Mouse (Mus musculus) heart, postnatal 0 days (tissue): ENCODE data around the gene Lcp2. TPM values are rescaled to one million over a fixed set of nuclear protein-coding genes. Genes with fewer than 3 reads are reported as not detected.

ENCODE experiments used
- ATAC-seq: fragments of 200-750 bp; cut with Nextera tagmentation; 2 replicates; pipeline ENCODE4 v1.8.0; 2017; ENCODE audit warnings: low read depth, moderate number of reproducible peaks, moderate library complexity; ENCODE audit not compliant: insufficient read depth
- DNase-seq: peaks from one replicate; pipeline ENCODE4 v3.0.0-alpha.2; 2016; ENCODE audit warnings: low spot score
- H3K27ac ChIP-seq: fragments of 300-500 bp; sonication (generic); 2 replicates; pipeline ENCODE4 v1.5.1; 2014; ENCODE audit warnings: low read depth, mild to moderate bottlenecking
- H3K27me3 ChIP-seq: fragments of 300-500 bp; sonication (generic); 2 replicates; pipeline ENCODE4 v1.6.1; 2014; ENCODE audit warnings: low read length, mixed read lengths; ENCODE audit not compliant: control insufficient read depth, insufficient read depth
- H3K36me3 ChIP-seq: fragments of 300-500 bp; sonication (generic); replicated peaks from 2 replicates; pipeline ENCODE4 v1.6.1; 2014; ENCODE audit warnings: low read length, mixed read lengths; ENCODE audit not compliant: control insufficient read depth, insufficient read depth
- H3K4me1 ChIP-seq: fragments of 300-500 bp; sonication (generic); 2 replicates; pipeline ENCODE4 v1.6.1; 2014; ENCODE audit warnings: antibody characterized with exemption; ENCODE audit not compliant: control insufficient read depth, insufficient read depth
- H3K4me2 ChIP-seq: fragments of 300-500 bp; sonication (generic); 2 replicates; pipeline ENCODE4 v1.6.1; 2014; ENCODE audit warnings: low read depth, mild to moderate bottlenecking, low read length, moderate library complexity
- H3K4me3 ChIP-seq: fragments of 300-500 bp; sonication (generic); 2 replicates; pipeline ENCODE4 v1.5.1; 2014; ENCODE audit warnings: low read depth, low read length
- H3K9ac ChIP-seq: fragments of 300-500 bp; sonication (generic); replicated peaks from 2 replicates; pipeline ENCODE4 v1.6.1; 2014; ENCODE audit warnings: low read depth, low read length, mixed read lengths
- H3K9me3 ChIP-seq: fragments of 300-500 bp; sonication (generic); replicated peaks from 2 replicates; pipeline ENCODE4 v1.6.1; 2016; ENCODE audit warnings: low read length; ENCODE audit not compliant: control insufficient read depth
- CTCF ChIP-seq: IDR thresholded peaks from 2 replicates; pipeline ENCODE4 v1.5.1; 2016; ENCODE audit warnings: antibody characterized with exemption, control low read depth, low read depth
- EP300 ChIP-seq: IDR thresholded peaks from 2 replicates; pipeline ENCODE4 v1.6.1; 2016; ENCODE audit warnings: antibody characterized with exemption, low read depth
- WGBS: fragments of 180-500 bp; shearing (Covaris S2); extraction: QIAGEN DNeasy Blood & Tissue Kit; methylation state at CpG from one replicate; pipeline ENCODE4 v1.1.7; 2014; 5-methylcytosine and 5-hydroxymethylcytosine counted together
- polyA plus RNA-seq: library from polyadenylated mRNA; unstranded; fragments of >200 nt; fragmentation: Nextera tagmentation; extraction: Ambion mirVana; gene quantifications from 2 replicates; pipeline ENCODE4 v1.2.1, GENCODE M21; 2015
- total RNA-seq: library from RNA; depleted of rRNA; stranded (reverse); fragments of >200 nt; gene quantifications from 2 replicates; pipeline ENCODE4 v1.2.3, GENCODE M21; 2014; ENCODE audit warnings: low replicate concordance

Gene Lcp2
- total and polyA plus RNA-seq, 2 experiments from 2014 or later, result 0.08 to 0.63 TPM

DNA sequence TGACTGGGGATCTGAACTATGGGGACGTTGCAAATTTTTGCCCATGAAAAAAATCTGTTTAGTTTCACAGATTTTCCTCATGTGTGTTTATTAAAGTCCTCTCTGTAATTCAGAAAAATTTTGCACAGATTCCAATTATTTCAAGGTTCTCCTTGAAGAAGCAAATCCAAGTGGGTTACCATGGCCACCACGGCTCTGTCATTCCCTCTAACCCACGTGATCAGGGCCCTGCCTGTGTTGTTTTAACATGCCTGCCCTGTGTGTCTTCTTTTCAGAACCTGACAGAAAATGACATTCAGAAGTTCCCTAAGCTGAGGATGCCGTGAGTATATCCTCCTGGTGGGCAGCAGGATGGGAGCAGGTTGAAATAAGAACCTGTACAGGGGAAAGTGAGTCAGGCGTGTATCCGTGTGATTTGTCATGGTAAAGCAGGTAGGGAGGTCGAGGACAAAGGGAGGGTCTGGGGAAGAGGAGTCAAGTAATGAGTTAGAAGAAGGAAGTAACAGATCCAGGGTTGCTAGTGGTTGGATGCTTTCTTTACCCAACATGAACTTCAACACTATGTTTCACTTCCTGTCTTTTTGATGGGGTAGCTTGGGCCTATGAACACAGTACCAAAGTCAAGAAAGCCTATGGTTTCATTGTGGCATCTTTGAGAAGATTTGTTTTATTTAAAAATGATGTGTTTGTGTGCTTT is 7.5 kb downstream of the Lcp2 start:
- 72% methylated on average over 7 of the region's 7 CpGs for WGBS
- no peaks in the 10 kb centered on the region for H3K9me3 ChIP-seq
- TF ChIP-seq EP300 (no peak), CTCF (no peak)
- H3K9ac ChIP-seq, result no peak overlapping the region
- H3K4me3 ChIP-seq, result no peak overlapping the region
- H3K36me3 ChIP-seq, result no peaks in the 10 kb centered on the region
- no peaks in the 10 kb centered on the region for H3K27me3 ChIP-seq
- ATAC-seq (no peak), DNase-seq (no peak)
- no peak overlapping the region for H3K4me2 ChIP-seq
- H3K4me1 ChIP-seq, result no peaks in the 10 kb centered on the region
- no peak overlapping the region for H3K27ac ChIP-seq

DNA sequence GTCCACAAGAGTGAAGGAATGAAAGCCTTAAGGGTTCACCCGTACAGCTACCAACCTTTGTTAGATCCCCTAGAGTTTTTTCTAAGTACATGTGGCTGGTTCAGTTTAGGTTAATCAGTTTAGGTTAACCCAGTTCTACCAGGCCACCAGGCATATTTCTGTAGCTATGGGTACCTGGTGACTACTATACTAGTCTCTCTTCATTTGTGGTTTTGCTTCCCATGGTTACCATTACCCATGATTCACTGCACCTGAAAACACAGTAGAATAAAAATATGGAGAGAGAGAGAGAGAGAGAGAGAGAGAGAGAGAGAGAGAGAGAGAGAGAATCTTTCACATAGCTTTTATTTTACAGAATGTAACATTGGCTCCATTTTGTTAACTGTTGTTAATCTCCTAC is 10.0 kb downstream of the Lcp2 start:
- no peak overlapping the region for H3K4me3 ChIP-seq
- no peak overlapping the region for H3K9ac ChIP-seq
- TF ChIP-seq CTCF (no peak), EP300 (no peak)
- H3K4me2 ChIP-seq, result no peak overlapping the region
- no peak overlapping the region for H3K27ac ChIP-seq
- no peaks in the 10 kb centered on the region for H3K9me3 ChIP-seq
- ATAC-seq, result no peak
- H3K4me1 ChIP-seq, result no peaks in the 10 kb centered on the region
- no peaks in the 10 kb centered on the region for H3K36me3 ChIP-seq
- no peaks in the 10 kb centered on the region for H3K27me3 ChIP-seq
- WGBS, result 77% methylated on average over 1 of the region's 1 CpGs
- DNase-seq, result no peak

DNA sequence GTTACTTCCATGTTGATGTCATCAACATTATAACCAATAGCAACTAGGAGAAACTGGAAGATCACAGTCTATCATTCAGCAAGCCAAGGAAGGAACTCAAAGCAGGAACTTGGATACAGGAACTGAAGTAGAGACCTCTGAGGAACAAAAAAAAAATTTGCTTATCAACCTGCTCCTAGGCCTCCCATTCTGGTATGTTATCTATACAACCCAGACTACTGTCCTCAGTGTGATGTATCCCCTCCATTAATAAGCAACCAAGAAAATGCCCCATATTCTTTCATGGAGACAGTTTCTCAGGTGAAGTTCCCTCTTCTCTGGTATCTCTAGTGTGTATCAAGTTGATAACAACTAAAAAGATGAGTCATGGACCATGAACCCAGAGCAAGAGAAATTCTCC is 11.6 kb downstream of the Lcp2 start:
- no peak for ATAC-seq
- no peak for TF ChIP-seq EP300
- TF ChIP-seq CTCF, result no peak
- H3K36me3 ChIP-seq, result no peaks in the 10 kb centered on the region
- no peaks in the 10 kb centered on the region for H3K9me3 ChIP-seq
- H3K4me2 ChIP-seq, result no peak overlapping the region
- H3K27ac ChIP-seq, result no peak overlapping the region
- DNase-seq, result no peak
- H3K4me1 ChIP-seq, result no peaks in the 10 kb centered on the region
- no peak overlapping the region for H3K9ac ChIP-seq
- H3K27me3 ChIP-seq, result no peaks in the 10 kb centered on the region
- no peak overlapping the region for H3K4me3 ChIP-seq

DNA sequence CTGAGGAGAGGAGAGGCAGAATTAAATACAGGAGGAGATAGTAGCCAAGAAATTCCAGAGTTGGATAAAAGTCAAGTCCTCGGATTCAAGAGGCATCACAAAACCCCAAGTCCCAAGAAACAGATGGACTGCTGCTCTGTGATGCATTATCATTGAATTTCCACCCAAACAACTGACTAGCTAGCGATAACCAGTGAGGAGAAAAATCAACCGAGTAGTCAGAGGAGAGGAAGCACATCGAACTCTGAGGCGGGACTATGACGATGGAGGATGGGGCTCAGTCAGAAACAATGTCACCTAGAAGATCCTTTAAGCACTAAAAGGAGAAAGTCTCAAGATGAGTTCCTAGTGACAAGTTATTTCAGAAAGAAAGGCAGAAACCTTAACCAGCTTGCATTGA is 12.2 kb downstream of the Lcp2 start:
- Histone ChIP-seq H3K9ac (no peak overlapping the region), H3K36me3 (no peaks in the 10 kb centered on the region), H3K4me1 (no peaks in the 10 kb centered on the region), H3K27ac (no peak overlapping the region), H3K4me3 (no peak overlapping the region), H3K4me2 (no peak overlapping the region), H3K27me3 (no peaks in the 10 kb centered on the region), H3K9me3 (no peaks in the 10 kb centered on the region)
- no peak for DNase-seq
- no peak for ATAC-seq
- TF ChIP-seq EP300, result no peak
- TF ChIP-seq CTCF, result no peak
- WGBS, result 79% methylated on average over 6 of the region's 6 CpGs

DNA sequence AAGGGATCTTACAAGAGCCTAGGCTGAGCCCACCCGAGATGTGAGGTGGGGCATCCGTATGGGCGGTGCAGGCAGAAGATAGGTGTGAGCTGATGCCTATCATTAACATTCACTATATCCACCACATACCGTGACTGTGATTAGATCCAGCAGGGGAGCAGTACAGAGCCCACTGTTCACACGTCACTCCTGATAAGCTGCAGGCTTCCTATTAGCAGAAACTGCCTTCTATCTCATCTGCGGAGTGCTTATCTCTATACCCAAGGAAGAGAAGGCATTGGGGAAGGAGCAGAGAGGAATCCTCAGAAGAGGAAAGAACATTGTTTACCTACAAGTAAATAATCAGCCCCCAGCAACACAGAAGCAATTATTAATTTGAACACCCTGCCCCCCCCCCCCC is 15.0 kb downstream of the Lcp2 start:
- TF ChIP-seq EP300 (no peak), CTCF (no peak)
- ATAC-seq, result no peak
- H3K4me3 ChIP-seq, result no peak overlapping the region
- H3K4me2 ChIP-seq, result no peak overlapping the region
- no peaks in the 10 kb centered on the region for H3K27me3 ChIP-seq
- H3K9me3 ChIP-seq, result no peaks in the 10 kb centered on the region
- 14% methylated on average over 6 of the region's 6 CpGs for WGBS
- no peak overlapping the region for H3K9ac ChIP-seq
- H3K27ac ChIP-seq, result no peak overlapping the region
- no peak for DNase-seq
- H3K4me1 ChIP-seq, result no peaks in the 10 kb centered on the region
- no peaks in the 10 kb centered on the region for H3K36me3 ChIP-seq

DNA sequence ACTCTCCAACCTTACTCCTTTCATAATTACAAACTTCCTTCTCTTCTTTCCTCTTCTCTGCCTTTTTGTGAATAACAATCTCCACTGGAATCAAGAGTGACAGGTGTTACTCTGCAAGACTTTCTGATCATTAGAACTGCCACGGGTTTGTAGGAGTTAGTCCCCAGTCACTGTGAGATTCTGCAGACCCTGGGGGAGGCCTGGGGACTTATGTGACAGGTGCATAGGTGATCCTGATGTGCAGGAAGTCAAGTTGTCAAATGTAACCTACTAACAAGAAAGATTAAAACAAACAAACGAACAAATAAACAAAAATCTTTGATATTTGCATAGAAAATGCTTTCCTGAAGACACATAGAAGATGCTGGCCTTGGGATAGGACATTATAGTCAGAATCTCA is 16.5 kb downstream of the Lcp2 start:
- no peak for ATAC-seq
- no peaks in the 10 kb centered on the region for H3K36me3 ChIP-seq
- peak overlapping the region; percentile 37; the same call in 1 of the 2 replicates for H3K27ac ChIP-seq
- no peaks in the 10 kb centered on the region for H3K27me3 ChIP-seq
- H3K4me1 ChIP-seq, result no peaks in the 10 kb centered on the region
- H3K9me3 ChIP-seq, result no peaks in the 10 kb centered on the region
- 48% methylated on average over 2 of the region's 2 CpGs for WGBS
- no peak overlapping the region for H3K4me3 ChIP-seq
- no peak for TF ChIP-seq CTCF
- TF ChIP-seq EP300, result no peak
- H3K4me2 ChIP-seq, result no peak overlapping the region
- no peak overlapping the region for H3K9ac ChIP-seq
- DNase-seq, result no peak
